Mouse (Mus musculus) stomach, postnatal 0 days (tissue): ENCODE measurements around the gene Uhrf1bp1l. TPM values are rescaled to one million over a fixed set of nuclear protein-coding genes. Genes with fewer than 3 reads are reported as not detected.

Experiments used
- ATAC-seq: fragments of 200-750 bp; cut with Nextera tagmentation; 2 replicates; pipeline ENCODE4 v1.8.0; 2017; ENCODE audit not compliant: low FRiP score, low TSS enrichment
- DNase-seq: peaks from one replicate; pipeline ENCODE4 v3.0.0-alpha.2; 2016; ENCODE audit warnings: low spot score
- H3K27ac ChIP-seq: fragments of 300-500 bp; sonication (generic); replicated peaks from 2 replicates; pipeline ENCODE4 v1.5.1; 2014; ENCODE audit warnings: mild to moderate bottlenecking, control low read depth
- H3K27me3 ChIP-seq: fragments of 300-500 bp; sonication (generic); 2 replicates; pipeline ENCODE4 v1.6.1; 2014; ENCODE audit warnings: low read length; ENCODE audit not compliant: control insufficient read depth, insufficient read depth
- H3K36me3 ChIP-seq: fragments of 300-500 bp; sonication (generic); 2 replicates; pipeline ENCODE4 v1.6.1; 2014; ENCODE audit warnings: low read length, mixed read lengths; ENCODE audit not compliant: control insufficient read depth, insufficient read depth
- H3K4me1 ChIP-seq: fragments of 300-500 bp; sonication (generic); replicated peaks from 2 replicates; pipeline ENCODE4 v1.6.1; 2014; ENCODE audit warnings: antibody characterized with exemption; ENCODE audit not compliant: control insufficient read depth, insufficient read depth
- H3K4me2 ChIP-seq: fragments of 300-500 bp; sonication (generic); replicated peaks from 2 replicates; pipeline ENCODE4 v1.6.1; 2014; ENCODE audit warnings: low read depth, mild to moderate bottlenecking, control low read depth, moderate library complexity
- H3K4me3 ChIP-seq: fragments of 300-500 bp; sonication (generic); 2 replicates; pipeline ENCODE4 v1.5.1; 2014; ENCODE audit warnings: low read depth, low read length, control low read depth
- H3K9ac ChIP-seq: fragments of 300-500 bp; sonication (generic); 2 replicates; pipeline ENCODE4 v1.6.1; 2014; ENCODE audit warnings: mild to moderate bottlenecking, low read length, control low read depth, mixed read lengths
- H3K9me3 ChIP-seq: fragments of 300-500 bp; sonication (generic); 2 replicates; pipeline ENCODE4 v1.6.1; 2016; ENCODE audit warnings: low read length; ENCODE audit not compliant: control insufficient read depth
- CTCF ChIP-seq: IDR thresholded peaks from 2 replicates; pipeline ENCODE4 v1.5.1; 2016; ENCODE audit warnings: antibody characterized with exemption, low read depth, mild to moderate bottlenecking, moderate library complexity
- EP300 ChIP-seq: optimal IDR thresholded peaks from 2 replicates; pipeline ENCODE3; 2016; ENCODE audit warnings: antibody characterized with exemption
- WGBS: fragments of 180-500 bp; shearing (Covaris S2); extraction: QIAGEN DNeasy Blood & Tissue Kit; methylation state at CpG from one replicate; pipeline ENCODE4 v1.1.7; 2014; 5-methylcytosine and 5-hydroxymethylcytosine counted together
- polyA plus RNA-seq: library from polyadenylated mRNA; unstranded; fragments of >200 nt; fragmentation: Nextera tagmentation; extraction: Ambion mirVana; gene quantifications from 2 replicates; pipeline ENCODE4 v1.2.1, GENCODE M21; 2015

The Uhrf1bp1l gene
- polyA plus RNA-seq, 1 experiment from 2014 or later, result 13.3 TPM

DNA sequence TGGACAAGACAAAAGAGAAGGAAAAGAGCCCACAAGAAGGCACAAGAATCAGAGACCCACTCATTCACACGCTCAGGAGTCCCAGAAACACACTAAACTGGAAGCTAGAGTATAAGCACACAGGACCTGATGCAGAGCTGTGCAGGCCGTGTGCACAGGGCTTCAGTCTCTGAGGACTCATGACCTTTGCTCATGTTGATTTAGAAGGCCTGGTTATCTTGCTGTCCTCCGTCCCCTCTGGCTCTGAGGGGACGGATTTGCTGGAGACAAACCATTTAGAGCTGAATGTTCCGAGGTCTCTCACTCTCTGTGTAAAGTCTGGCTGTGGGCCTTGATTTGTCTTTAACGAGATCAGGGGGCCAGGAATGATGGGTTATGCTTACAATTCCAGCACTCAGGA is 14.4 kb upstream of the Uhrf1bp1l start:
- no peaks in the 10 kb centered on the region for H3K27me3 ChIP-seq
- TF ChIP-seq CTCF (no peak), EP300 (no peak)
- no peak overlapping the region for H3K4me3 ChIP-seq
- H3K27ac ChIP-seq, result no peak overlapping the region
- WGBS, result 83% methylated on average over 6 of the region's 6 CpGs
- 0 out of 2 replicates have a peak, but pooled peaks cover 2% of the 10 kb centered on the region for H3K36me3 ChIP-seq
- no peaks in the 10 kb centered on the region for H3K9me3 ChIP-seq
- DNase-seq (no peak), ATAC-seq (no peak)
- 0 out of 2 replicates have a peak, but pooled peaks cover 5% of the 10 kb centered on the region for H3K4me1 ChIP-seq
- no peak overlapping the region for H3K4me2 ChIP-seq
- no peak overlapping the region for H3K9ac ChIP-seq

- H3K4me3 ChIP-seq, result peak overlapping the region; percentile 71
- peak overlapping the region; percentile 80 for H3K4me2 ChIP-seq
- ATAC-seq (no peak), DNase-seq (no peak)
- no peaks in the 10 kb centered on the region for H3K36me3 ChIP-seq
- H3K9ac ChIP-seq, result peak overlapping the region; percentile 62
- H3K27ac ChIP-seq, result no peak overlapping the region
- H3K4me1 ChIP-seq, result 0 out of 2 replicates have a peak, but pooled peaks cover 5% of the 10 kb centered on the region
- TF ChIP-seq CTCF, result 0 out of 2 replicates have a peak, but pooled peaks have one; percentile 11
- TF ChIP-seq EP300, result no peak
- 9% methylated on average over 5 of the region's 5 CpGs for WGBS
- H3K9me3 ChIP-seq, result no peaks in the 10 kb centered on the region
- no peaks in the 10 kb centered on the region for H3K27me3 ChIP-seq
Observed at GRCm38 (mm10) chr10:89731341-89731740, 13.4 kb upstream of the Uhrf1bp1l start.

DNA sequence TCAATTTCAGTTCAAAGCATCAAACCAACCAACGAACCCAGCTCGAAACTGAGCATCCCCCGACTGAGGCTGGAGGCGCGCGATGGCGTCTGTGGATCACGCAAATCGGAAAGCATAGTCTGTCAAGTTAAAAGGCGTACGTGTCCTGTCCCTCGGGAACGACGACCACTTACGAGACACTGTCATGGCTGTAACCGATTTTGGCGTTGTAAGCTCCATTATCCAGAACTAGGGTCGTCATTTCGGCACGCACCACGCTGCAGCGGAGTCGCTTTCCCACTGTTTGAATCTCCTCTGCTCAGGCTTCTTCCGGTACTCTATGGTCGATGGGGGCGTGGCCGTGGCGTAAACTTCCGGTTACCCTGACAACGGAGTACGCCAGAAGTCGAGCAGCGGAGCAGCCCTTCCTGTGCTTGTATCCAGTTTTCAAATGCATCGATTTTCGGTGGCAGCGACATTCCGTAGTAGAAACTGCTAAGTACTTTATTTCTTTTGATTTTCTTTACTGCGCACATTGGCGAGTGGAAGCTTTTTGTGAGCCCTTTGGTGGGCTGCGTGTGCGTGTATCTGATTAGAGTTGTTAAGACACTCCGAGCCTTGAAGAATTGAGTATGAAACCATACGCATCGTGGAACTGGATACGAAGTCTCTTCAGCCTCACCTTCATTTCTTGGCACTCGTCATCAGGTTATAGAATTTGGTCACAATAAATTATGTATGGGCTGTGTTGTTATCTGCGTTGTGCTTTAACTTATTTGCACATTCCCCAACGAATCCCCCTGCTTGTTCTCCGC is 12.6 kb upstream of the Uhrf1bp1l start, which contains the start of gene Actr6:
TSS of gene Actr6 (minus strand) at position 295 of the 794 bp plus-strand sequence.
- H3K9ac ChIP-seq, result peak within 1 kb of the TSS; percentile 62
- H3K4me3 ChIP-seq, result peak within 1 kb of the TSS; percentile 71
- TF ChIP-seq EP300 (no peak), CTCF (0 out of 2 replicates have a peak, but pooled peaks have one; percentile 1)
- ATAC-seq (peak; percentile 99), DNase-seq (peak; percentile 93)
- peak within 1 kb of the TSS; percentile 80 for H3K4me2 ChIP-seq
- H3K27me3 ChIP-seq, result no peaks in the 10 kb centered on the region
- peak within 1 kb of the TSS; percentile 40 for H3K27ac ChIP-seq
- WGBS, result under 1% methylated on average over 49 of the region's 49 CpGs
- 0 out of 2 replicates have a peak, but pooled peaks cover 5% of the 10 kb centered on the region for H3K4me1 ChIP-seq
- no peaks in the 10 kb centered on the region for H3K9me3 ChIP-seq
- no peaks in the 10 kb centered on the region for H3K36me3 ChIP-seq

- ATAC-seq (no peak), DNase-seq (no peak)
- TF ChIP-seq CTCF, result peak; percentile 52
- TF ChIP-seq EP300, result no peak
- Histone ChIP-seq H3K27ac (no peak overlapping the region), H3K36me3 (no peaks in the 10 kb centered on the region), H3K4me2 (no peak overlapping the region), H3K4me1 (0 out of 2 replicates have a peak, but pooled peaks cover 2% of the 10 kb centered on the region), H3K4me3 (no peak overlapping the region), H3K27me3 (no peaks in the 10 kb centered on the region), H3K9me3 (no peaks in the 10 kb centered on the region), H3K9ac (no peak overlapping the region)
- 35% methylated on average over 5 of the region's 5 CpGs for WGBS
Observed at GRCm38 (mm10) chr10:89737092-89737491, 7.7 kb upstream of the Uhrf1bp1l start.

GRCm38 (mm10) chr10:89737887-89738286 is 6.9 kb upstream of the Uhrf1bp1l start:
- Histone ChIP-seq H3K9ac (no peak overlapping the region), H3K36me3 (no peaks in the 10 kb centered on the region), H3K27ac (no peak overlapping the region), H3K4me3 (no peak overlapping the region), H3K4me2 (no peak overlapping the region), H3K4me1 (no peaks in the 10 kb centered on the region), H3K27me3 (no peaks in the 10 kb centered on the region), H3K9me3 (no peaks in the 10 kb centered on the region)
- no peak for TF ChIP-seq EP300
- no peak for TF ChIP-seq CTCF
- ATAC-seq (no peak), DNase-seq (no peak)
- WGBS, result 84% methylated on average over 3 of the region's 3 CpGs

DNA sequence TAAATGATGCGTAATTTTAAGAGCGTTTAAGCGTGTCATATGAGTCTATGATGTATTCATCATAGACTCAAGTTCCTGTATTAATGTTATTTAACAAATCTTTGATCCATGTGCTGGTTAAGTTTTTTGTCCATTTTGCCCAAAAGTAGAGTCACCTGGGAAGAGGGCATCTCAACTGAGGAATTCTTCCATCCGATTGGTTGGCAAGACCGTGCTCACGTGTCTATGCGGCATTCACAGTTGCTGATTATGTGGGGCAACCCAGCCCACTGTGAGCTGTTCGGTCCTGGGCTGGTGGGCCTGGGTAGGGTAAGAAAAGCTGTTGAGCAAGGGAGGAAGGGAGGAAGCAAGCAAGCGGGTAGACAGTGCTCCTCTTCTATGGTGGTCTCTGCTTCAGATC is 6.4 kb upstream of the Uhrf1bp1l start:
- no peak for TF ChIP-seq EP300
- TF ChIP-seq CTCF, result no peak
- Histone ChIP-seq H3K4me3 (no peak overlapping the region), H3K9me3 (no peaks in the 10 kb centered on the region), H3K36me3 (no peaks in the 10 kb centered on the region), H3K27me3 (no peaks in the 10 kb centered on the region), H3K27ac (no peak overlapping the region), H3K4me1 (no peaks in the 10 kb centered on the region), H3K4me2 (no peak overlapping the region), H3K9ac (no peak overlapping the region)
- no peak for ATAC-seq
- 85% methylated on average over 9 of the region's 9 CpGs for WGBS
- DNase-seq, result no peak
